Mouse (Mus musculus): ENCODE data around the gene Spock1. TPM values are rescaled to one million over a fixed set of nuclear protein-coding genes. Genes with fewer than 3 reads are reported as not detected.
"Not testable (repeated sequence)": the region's sequence is repeated elsewhere in the genome, so short reads cannot be mapped to it uniquely, and the experiment has no call there.

Spock1 gene
- total and polyA plus RNA-seq, 2 experiments: not detected

DNA sequence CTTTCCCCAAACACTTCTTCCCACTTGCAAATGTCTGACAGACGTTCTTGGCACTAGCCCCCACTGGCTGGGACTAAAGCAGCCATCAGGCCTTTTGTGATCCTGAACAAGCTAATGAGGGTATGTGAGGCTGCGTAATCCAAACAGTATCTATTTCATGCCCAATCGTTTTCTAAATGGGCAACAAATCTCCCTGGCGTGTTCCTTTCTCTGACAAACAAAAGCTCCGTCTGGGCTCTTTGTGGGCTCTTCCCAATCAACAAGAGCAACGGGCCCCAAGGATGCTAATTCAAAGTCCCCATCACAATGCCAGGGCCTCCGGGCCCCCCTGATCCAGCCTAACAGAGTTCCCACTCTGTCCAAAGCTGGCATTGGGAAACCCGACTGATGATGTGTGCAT lies 304.9 kb downstream of the Spock1 start:
- Histone ChIP-seq H3K4me1 (ENCODE audit: control insufficient read depth, insufficient read depth, low read length) (no peaks in the 10 kb centered on the region), H3K9ac (ENCODE audit: low read depth, low read length) (no peak overlapping the region), H3K27me3 (ENCODE audit: control insufficient read depth, insufficient read depth, low read length) (no peaks in the 10 kb centered on the region), H3K36me3 (ENCODE audit: control insufficient read depth, insufficient read depth, low read length) (no peaks in the 10 kb centered on the region), H3K4me3 (ENCODE audit: insufficient read depth, low read depth, low read length) (no peak overlapping the region), H3K79me2 (ENCODE audit: control insufficient read depth, insufficient read depth, low read length) (no peaks in the 10 kb centered on the region), H3K27ac (replicated peaks; ENCODE audit: insufficient read depth, low read depth, low read length) (no peak overlapping the region)
- DNase-seq (ENCODE audit: extremely low read depth, low read depth, low spot score): no peak
- TF ChIP-seq CTCF (IDR thresholded peaks at IDR 0.05; ENCODE audit: low read depth, low read length) (no peak), POLR2A (IDR thresholded peaks at IDR 0.05; ENCODE audit: extremely low read depth, insufficient read depth, low read length) (no peak)
- 80% methylated on average over 8 of the region's 8 CpGs for WGBS

DNA sequence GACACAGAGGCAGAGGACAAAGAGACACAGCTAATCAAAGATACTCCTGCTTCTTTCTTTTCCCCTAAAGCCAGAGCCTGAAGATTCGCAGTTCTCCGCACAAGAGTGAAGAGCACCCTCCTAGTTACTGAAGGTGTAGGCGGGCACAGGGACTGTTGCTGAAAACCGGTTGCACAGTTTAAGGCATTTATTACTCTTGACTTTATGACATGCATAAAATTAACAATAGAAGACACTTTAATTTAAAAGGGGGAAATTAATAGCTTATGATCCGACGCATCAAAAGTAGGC lies 312.4 kb downstream of the Spock1 start:
- Histone ChIP-seq H3K9ac (ENCODE audit: low read depth, low read length) (no peak overlapping the region), H3K4me3 (ENCODE audit: insufficient read depth, low read depth, low read length) (no peak overlapping the region), H3K27me3 (ENCODE audit: control insufficient read depth, insufficient read depth, low read length) (no peaks in the 10 kb centered on the region), H3K27ac (replicated peaks; ENCODE audit: insufficient read depth, low read depth, low read length) (no peak overlapping the region), H3K79me2 (ENCODE audit: control insufficient read depth, insufficient read depth, low read length) (no peaks in the 10 kb centered on the region), H3K4me1 (ENCODE audit: control insufficient read depth, insufficient read depth, low read length) (no peaks in the 10 kb centered on the region), H3K36me3 (ENCODE audit: control insufficient read depth, insufficient read depth, low read length) (no peaks in the 10 kb centered on the region)
- TF ChIP-seq CTCF (IDR thresholded peaks at IDR 0.05; ENCODE audit: low read depth, low read length) (no peak), POLR2A (IDR thresholded peaks at IDR 0.05; ENCODE audit: extremely low read depth, insufficient read depth, low read length) (no peak)
- 93% methylated on average over 6 of the region's 6 CpGs for WGBS
- no peak for DNase-seq (ENCODE audit: extremely low read depth, low read depth, low spot score)

DNA sequence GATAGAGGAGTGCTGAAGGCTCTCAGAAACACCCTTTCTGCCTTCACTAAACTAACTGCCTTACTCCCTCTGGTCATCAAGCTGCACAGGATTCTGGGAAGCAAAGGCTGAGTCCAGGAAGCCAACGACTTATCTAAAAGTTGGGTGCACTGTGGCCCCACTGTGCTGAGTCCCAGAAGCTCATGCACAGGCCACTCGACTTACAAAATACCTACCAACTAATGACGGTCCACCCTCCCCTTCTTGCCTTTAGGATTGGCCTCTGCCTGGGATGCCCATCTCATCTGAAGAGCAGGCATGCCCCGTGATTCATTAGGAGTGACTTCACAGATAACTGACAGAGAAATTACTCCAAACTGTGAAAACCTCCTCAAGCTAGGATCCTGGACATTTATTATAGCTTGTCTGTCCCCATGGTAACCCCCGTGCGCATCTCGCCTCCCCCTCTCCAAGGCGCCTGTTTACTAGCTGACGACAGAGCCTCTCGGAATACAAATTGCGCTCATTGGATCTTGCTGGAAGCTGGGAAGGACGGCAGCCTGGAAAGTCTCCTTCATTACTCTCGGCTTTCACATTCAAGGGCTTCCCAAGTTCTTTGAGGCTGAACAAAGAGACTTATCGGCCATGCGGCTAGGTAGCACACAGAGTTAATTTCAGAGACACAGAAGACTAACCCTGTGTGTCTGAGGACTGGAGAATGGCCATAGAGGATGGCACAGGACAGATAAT lies 312.9 kb downstream of the Spock1 start:
- no peaks in the 10 kb centered on the region for H3K36me3 ChIP-seq (ENCODE audit: control insufficient read depth, insufficient read depth, low read length)
- no peak overlapping the region for H3K9ac ChIP-seq (ENCODE audit: low read depth, low read length)
- H3K4me3 ChIP-seq (ENCODE audit: insufficient read depth, low read depth, low read length): no peak overlapping the region
- H3K27ac ChIP-seq (replicated peaks; ENCODE audit: insufficient read depth, low read depth, low read length): no peak overlapping the region
- 80% methylated on average over 15 of the region's 15 CpGs for WGBS
- H3K4me1 ChIP-seq (ENCODE audit: control insufficient read depth, insufficient read depth, low read length): no peaks in the 10 kb centered on the region
- H3K79me2 ChIP-seq (ENCODE audit: control insufficient read depth, insufficient read depth, low read length): no peaks in the 10 kb centered on the region
- no peaks in the 10 kb centered on the region for H3K27me3 ChIP-seq (ENCODE audit: control insufficient read depth, insufficient read depth, low read length)
- no peak for DNase-seq (ENCODE audit: extremely low read depth, low read depth, low spot score)
- TF ChIP-seq CTCF (IDR thresholded peaks at IDR 0.05; ENCODE audit: low read depth, low read length) (no peak), POLR2A (IDR thresholded peaks at IDR 0.05; ENCODE audit: extremely low read depth, insufficient read depth, low read length) (no peak)

DNA sequence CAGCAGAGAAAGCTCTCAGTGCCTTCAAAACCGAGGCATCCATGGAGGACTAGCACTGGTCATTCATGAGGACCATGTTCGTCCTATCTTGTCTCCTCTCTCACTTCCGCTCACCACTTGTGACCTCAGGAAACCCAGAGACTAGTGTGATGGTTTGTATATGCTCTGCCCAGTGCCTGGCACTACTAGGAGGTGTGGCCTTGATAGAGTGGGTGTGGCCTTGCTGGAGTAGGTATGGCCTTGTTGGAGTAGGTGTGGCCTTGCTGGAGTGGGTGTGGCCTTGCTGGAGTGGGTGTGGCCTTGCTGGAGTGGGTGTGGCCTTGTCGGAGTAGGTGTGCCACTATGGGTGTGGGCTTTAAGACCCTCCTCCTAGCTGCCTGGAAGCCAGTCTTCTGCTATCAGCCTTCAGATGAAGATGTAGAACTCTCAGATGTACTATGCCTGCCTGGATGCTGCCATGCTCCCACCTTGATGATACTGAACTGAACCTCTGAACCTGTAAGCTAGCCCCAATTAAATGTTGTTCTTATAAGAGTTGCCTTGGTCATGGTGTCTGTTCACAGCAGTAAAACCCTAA lies 318.7 kb downstream of the Spock1 start:
- not testable (repeated sequence) for H3K27me3 ChIP-seq (ENCODE audit: control insufficient read depth, insufficient read depth, low read length); H3K79me2 ChIP-seq (ENCODE audit: control insufficient read depth, insufficient read depth, low read length); H3K4me1 ChIP-seq (ENCODE audit: control insufficient read depth, insufficient read depth, low read length); DNase-seq (ENCODE audit: extremely low read depth, low read depth, low spot score); H3K36me3 ChIP-seq (ENCODE audit: control insufficient read depth, insufficient read depth, low read length); H3K4me3 ChIP-seq (ENCODE audit: insufficient read depth, low read depth, low read length); H3K9ac ChIP-seq (ENCODE audit: low read depth, low read length); H3K27ac ChIP-seq (replicated peaks; ENCODE audit: insufficient read depth, low read depth, low read length)
- WGBS: 89% methylated on average over 4 of the region's 4 CpGs

DNA sequence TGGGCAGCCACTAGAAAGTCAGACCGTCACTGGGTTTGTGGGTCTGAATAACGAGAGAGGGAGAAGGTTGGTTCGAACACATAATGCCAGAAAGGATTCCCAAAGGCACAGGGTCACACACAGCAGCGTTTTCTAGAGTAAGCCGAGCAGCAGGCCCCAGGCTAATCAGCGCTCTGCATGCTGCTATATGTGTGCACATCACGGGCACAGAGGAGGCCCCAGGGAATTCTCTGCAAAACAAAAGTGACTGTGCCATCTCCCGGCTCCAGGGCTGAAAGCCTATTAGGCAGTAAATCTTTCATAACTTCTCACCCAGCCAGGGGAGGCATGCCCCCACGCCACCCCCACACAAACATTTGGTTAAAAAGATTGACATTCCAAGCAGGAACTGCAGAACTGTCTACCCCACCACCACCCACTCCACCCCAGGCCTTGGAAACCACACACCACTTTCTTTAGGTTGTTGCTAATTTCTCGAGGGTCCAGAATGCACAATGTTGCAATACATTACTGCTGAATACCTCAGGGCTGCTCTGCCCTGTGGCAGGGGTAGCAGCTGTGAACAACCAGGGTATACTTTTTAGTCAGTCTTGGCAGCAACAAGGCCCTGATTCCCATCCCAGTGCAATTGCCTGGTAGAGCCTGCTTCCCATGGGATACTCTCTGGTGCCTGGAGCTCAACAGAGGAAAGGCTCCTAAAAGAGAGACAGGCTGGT lies 319.4 kb downstream of the Spock1 start:
- no peak for TF ChIP-seq CTCF (IDR thresholded peaks at IDR 0.05; ENCODE audit: low read depth, low read length)
- TF ChIP-seq POLR2A (IDR thresholded peaks at IDR 0.05; ENCODE audit: extremely low read depth, insufficient read depth, low read length): no peak
- Histone ChIP-seq H3K36me3 (ENCODE audit: control insufficient read depth, insufficient read depth, low read length) (no peaks in the 10 kb centered on the region), H3K9ac (ENCODE audit: low read depth, low read length) (no peak overlapping the region), H3K27me3 (ENCODE audit: control insufficient read depth, insufficient read depth, low read length) (no peaks in the 10 kb centered on the region), H3K27ac (replicated peaks; ENCODE audit: insufficient read depth, low read depth, low read length) (no peak overlapping the region), H3K4me1 (ENCODE audit: control insufficient read depth, insufficient read depth, low read length) (no peaks in the 10 kb centered on the region), H3K79me2 (ENCODE audit: control insufficient read depth, insufficient read depth, low read length) (no peaks in the 10 kb centered on the region), H3K4me3 (ENCODE audit: insufficient read depth, low read depth, low read length) (no peak overlapping the region)
- WGBS: 78% methylated on average over 10 of the region's 10 CpGs
- DNase-seq (ENCODE audit: extremely low read depth, low read depth, low spot score): no peak

GRCm38 (mm10) chr13:57585131-57585530 lies 323.0 kb downstream of the Spock1 start:
- Histone ChIP-seq H3K4me3 (ENCODE audit: insufficient read depth, low read depth, low read length) (no peak overlapping the region), H3K4me1 (ENCODE audit: control insufficient read depth, insufficient read depth, low read length) (no peaks in the 10 kb centered on the region), H3K79me2 (ENCODE audit: control insufficient read depth, insufficient read depth, low read length) (no peaks in the 10 kb centered on the region), H3K27me3 (ENCODE audit: control insufficient read depth, insufficient read depth, low read length) (no peaks in the 10 kb centered on the region), H3K27ac (replicated peaks; ENCODE audit: insufficient read depth, low read depth, low read length) (no peak overlapping the region), H3K9ac (ENCODE audit: low read depth, low read length) (no peak overlapping the region), H3K36me3 (ENCODE audit: control insufficient read depth, insufficient read depth, low read length) (no peaks in the 10 kb centered on the region)
- no peak for DNase-seq (ENCODE audit: extremely low read depth, low read depth, low spot score)
- 40% methylated on average over 3 of the region's 3 CpGs for WGBS
- TF ChIP-seq CTCF (IDR thresholded peaks at IDR 0.05; ENCODE audit: low read depth, low read length) (no peak), POLR2A (IDR thresholded peaks at IDR 0.05; ENCODE audit: extremely low read depth, insufficient read depth, low read length) (no peak)

Measured in liver, adult 2 months (tissue).